Mouse (Mus musculus) Patski (cell line): Measurements from ENCODE around the gene Ntm. TPM values are rescaled to one million over a fixed set of nuclear protein-coding genes. Genes with fewer than 3 reads are reported as not detected.

ENCODE experiments used
- ATAC-seq: fragments of 100-300 bp; one replicate; pipeline ENCODE4 v1.8.0; 2021
- CTCF ChIA-PET: fragments of 350-600 bp; sonication (Branson Sonifier 250); formaldehyde crosslinking; loops from one replicate; lab custom pipeline; 2022; ENCODE audit warnings: inconsistent platforms; lab: Charles Lee
- POLR2A ChIA-PET: fragments of 350-600 bp; sonication (Branson Sonifier 250); formaldehyde crosslinking; loops from one replicate; lab custom pipeline; 2022; ENCODE audit warnings: antibody characterized with exemption, inconsistent platforms; lab: Charles Lee
- DNase-seq: peaks from one replicate; pipeline ENCODE4 v3.0.0-alpha.2; 2011; ENCODE audit warnings: low read depth, low spot score
- H3K27me3 ChIP-seq: fragments of 371-371 bp; one replicate; pipeline ENCODE4 v1.5.1; 2021
- CTCF ChIP-seq: fragments of 100-300 bp; IDR thresholded peaks from one replicate; pipeline ENCODE4 v1.5.1; 2021
- in situ Hi-C: fragments of 300-500 bp; cut with MboI; formaldehyde crosslinking; loops from 3 replicates; pipeline ENCODE4 v1.11.1; 2018; ENCODE audit warnings: low pct_unique_long_range_greater_than_20kb, mixed read lengths
- polyA plus RNA-seq: library from polyadenylated mRNA; unstranded; gene quantifications from one replicate; pipeline ENCODE4 v1.2.3, GENCODE M21; 2021

Gene Ntm
- polyA plus RNA-seq, 1 experiment from 2014 or later = 13.4 TPM

DNA sequence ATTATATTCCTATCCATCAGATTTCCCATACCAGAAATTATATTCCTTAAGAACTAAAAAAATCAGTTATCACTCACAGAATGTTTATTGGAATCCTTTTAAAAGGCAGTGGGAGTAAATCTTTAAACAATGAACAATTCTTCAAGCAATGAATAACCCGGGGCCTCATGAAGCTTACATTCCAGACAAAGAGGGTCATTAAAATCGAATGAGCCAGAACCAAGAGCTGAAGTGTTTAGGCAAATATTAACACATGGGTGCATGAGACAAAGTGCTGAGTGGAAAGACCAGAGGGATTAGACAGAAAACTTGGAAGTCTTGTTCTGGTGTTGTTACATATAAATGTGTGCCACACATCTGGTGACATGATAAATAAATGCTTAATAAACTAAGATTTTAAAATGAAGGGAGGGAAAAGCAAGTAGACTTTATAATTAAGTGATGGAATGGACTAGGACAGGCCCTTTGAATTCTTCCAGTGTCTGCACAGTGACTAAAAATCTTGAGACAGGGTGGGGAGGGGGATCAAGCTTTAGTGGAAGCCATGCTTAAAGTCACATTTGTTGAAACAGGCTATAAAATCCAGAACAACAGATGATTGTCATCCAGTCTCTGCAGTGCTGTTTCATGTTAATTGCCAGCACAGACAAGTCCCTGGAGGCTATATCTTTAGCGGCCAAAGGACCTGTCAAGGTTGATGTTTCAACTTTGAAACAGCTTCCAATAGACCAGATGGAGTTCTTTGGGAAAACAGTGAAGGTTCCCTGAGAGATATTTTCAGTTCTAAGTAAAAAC is 630.4 kb downstream of the Ntm start:
- H3K27me3 ChIP-seq = no peaks in the 10 kb centered on the region
- ChIA-PET CTCF (interaction anchor here (0.6 to 1.8 kb wide), 5 partner anchors 15 to 89 kb away, joined by 3 to 8 read pairs (median 3); no protein-coding TSS in a partner anchor), POLR2A (interaction anchor here (0.6 kb wide), 1 partner anchor 551 kb away, joined by 5 read pairs; no protein-coding TSS in a partner anchor)
- TF ChIP-seq CTCF = no peak
- ATAC-seq (peak; percentile 79), DNase-seq (peak; percentile 72)
- in situ Hi-C loops = loop anchor here (5.0 kb wide), 1 partner anchor 75 kb away; no protein-coding TSS in a partner anchor

DNA sequence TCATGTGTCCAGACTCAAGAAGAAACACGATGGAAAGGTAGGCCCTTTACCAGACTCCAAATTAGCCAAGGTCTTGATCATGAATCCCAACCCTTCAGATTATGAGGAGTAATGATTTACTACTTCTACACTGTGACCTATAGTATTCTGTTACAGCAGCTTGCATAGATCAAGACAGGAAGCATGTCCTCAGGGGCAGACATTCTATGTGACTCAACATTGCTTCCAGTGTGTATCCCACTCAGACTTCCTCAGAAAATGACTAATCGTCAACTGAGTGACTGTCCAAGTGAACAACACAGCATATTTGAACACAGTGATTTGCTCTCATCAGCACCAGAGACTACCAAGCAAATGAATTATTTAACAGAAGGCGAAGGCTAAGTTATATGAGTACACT is 632.5 kb downstream of the Ntm start:
- in situ Hi-C loops = loop anchor here (5.0 kb wide), 1 partner anchor 77 kb away; no protein-coding TSS in a partner anchor
- TF ChIP-seq CTCF = no peak
- DNase-seq = peak; percentile 47
- ChIA-PET POLR2A (no interaction called here), CTCF (interaction anchor here (1.0 to 1.8 kb wide), 2 partner anchors 11 to 81 kb away, joined by 3 to 8 read pairs; no protein-coding TSS in a partner anchor)
- ATAC-seq = peak; percentile 66
- no peaks in the 10 kb centered on the region for H3K27me3 ChIP-seq

DNA sequence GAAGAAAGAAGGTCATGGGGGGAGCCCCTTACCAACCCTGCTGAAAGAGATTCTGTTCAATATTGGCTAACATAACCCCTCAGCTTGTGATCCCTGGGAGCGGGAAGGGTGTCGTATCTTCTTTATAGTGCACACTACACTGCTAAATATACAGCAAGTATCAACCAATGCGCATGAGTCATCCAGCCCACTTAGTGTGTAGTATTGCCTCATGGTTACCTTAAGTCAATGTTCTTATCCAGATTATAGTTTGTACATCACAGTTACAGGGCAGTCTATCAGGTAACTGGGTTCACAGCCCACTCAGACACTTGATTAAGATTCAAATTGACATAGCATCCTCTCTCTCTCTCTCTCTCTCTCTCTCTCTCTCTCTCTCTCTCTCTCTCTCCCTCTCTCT is 636.7 kb downstream of the Ntm start:
- H3K27me3 ChIP-seq = no peaks in the 10 kb centered on the region
- no peak for TF ChIP-seq CTCF
- in situ Hi-C loops = no loop called here
- DNase-seq (no peak), ATAC-seq (no peak)
- POLR2A ChIA-PET = interaction anchor here (0.7 kb wide), 1 partner anchor 39 kb away, joined by 3 read pairs; no protein-coding TSS in a partner anchor
- CTCF ChIA-PET = interaction anchor here (1.2 to 1.4 kb wide), 2 partner anchors 9 to 17 kb away, joined by 4 to 6 read pairs; no protein-coding TSS in a partner anchor

DNA sequence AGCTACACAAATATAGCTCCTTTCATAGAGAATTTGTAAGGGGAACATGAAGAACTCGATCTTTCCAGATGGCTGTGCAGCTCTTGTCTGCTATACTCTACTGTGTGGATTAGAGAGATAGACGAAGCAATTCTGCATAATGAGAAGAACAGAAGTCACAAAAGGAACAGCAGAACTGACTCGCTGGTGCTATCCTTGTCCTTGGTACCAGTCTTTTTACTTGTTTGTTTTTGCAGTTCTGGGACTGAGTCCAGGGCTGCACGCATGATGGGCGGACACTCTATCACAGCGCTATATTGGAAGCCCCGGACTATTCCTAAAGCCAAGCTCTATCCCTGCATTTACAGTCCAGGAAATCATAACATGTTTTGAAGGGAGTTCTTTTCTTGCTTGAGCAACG is 637.8 kb downstream of the Ntm start:
- POLR2A ChIA-PET = no interaction called here
- no peak for TF ChIP-seq CTCF
- no peak for DNase-seq
- ATAC-seq = peak; percentile 54
- CTCF ChIA-PET = interaction anchor here (1.4 kb wide), 1 partner anchor 18 kb away, joined by 6 read pairs; no protein-coding TSS in a partner anchor
- in situ Hi-C loops = no loop called here
- no peaks in the 10 kb centered on the region for H3K27me3 ChIP-seq

DNA sequence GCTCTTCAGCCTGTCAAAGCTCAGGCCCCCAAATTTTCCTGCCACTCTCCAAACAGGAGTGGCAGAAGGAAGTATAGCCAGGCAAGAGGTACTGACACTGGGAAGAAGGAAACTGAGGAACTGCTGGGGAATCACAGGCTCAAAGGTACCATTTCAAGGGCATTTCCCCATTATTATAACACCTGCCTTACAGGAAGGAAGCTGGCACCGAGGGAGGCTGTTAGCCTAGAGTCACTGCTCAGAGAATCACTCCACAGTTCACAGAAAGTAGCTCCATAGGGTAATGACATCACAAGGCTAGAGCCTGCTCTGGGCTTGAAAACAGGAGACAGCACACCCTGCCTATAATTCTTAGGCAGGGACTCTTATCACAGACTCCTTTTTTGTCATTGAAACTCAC is 643.7 kb downstream of the Ntm start:
- H3K27me3 ChIP-seq = no peaks in the 10 kb centered on the region
- in situ Hi-C loops = no loop called here
- ATAC-seq (no peak), DNase-seq (no peak)
- no peak for TF ChIP-seq CTCF
- ChIA-PET POLR2A (no interaction called here), CTCF (interaction anchor here (1.2 to 1.5 kb wide), 2 partner anchors 11 to 28 kb away, joined by 3 read pairs; no protein-coding TSS in a partner anchor)

DNA sequence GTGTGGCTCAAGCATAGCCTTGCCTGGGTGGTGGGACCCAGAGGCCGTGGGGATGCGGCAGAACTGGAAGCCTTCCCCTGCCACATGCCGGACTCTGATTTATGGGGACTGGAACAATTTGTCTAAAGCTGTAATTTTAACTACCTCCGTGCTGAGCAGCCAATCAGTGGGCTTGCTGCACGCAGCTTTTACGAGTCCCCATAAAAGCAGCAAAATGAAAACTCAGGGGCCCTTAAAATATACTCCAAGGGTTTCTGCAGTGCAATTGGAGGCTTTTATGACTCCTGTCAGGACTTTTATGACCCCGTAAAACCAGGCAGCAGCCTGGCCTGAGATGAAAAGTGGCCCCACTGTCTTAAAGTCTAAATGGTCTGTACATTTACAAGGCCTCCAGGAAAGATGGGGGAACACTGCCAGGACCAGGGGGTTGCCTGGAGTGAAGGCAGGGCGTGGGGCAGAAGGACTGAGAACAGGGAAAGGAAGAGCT is 644.2 kb downstream of the Ntm start:
- DNase-seq (no peak), ATAC-seq (no peak)
- CTCF ChIA-PET = interaction anchor here (1.2 to 1.5 kb wide), 3 partner anchors 11 to 28 kb away, joined by 3 read pairs; no protein-coding TSS in a partner anchor
- POLR2A ChIA-PET = no interaction called here
- H3K27me3 ChIP-seq = no peaks in the 10 kb centered on the region
- in situ Hi-C loops = no loop called here
- TF ChIP-seq CTCF = no peak

DNA sequence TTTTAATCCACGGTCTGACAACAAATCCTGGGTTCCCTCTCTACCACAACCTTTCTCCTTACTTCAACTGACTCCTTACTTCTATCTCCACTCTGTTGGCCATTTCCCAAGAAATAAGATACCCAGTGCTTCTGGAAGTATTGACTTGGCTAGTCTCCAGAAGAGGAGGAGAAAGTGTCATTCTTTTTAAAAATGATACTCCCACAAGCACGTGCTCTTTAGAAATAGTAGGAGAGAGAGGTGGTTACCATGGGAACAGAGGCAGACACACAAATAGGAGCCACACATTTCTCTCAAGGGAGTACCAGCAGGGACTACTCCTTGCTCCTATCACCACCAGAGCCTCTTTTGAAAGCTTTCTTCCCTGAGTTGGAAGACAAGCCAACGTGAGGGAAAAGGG is 645.3 kb downstream of the Ntm start:
- in situ Hi-C loops = no loop called here
- ATAC-seq = peak; percentile 53

DNA sequence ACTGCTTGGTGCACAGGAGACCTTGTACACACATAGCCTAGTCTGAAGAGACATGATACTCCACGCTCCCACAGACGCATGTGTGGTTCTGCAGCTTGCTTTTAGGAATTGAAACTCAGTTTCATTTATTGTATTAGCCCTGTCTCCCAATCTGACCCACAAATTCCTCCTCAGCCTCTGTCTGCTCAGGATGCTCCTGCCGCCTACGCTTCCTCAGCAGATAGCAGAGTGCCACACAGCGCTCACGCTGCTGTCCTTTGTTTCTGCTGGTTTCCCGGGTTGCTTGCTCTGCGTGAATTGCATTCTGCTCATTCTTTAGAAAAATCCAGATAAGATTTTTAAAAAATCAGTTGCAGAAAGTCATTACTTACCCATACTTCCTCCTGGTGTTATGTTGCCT is 647.1 kb downstream of the Ntm start:
- DNase-seq (no peak), ATAC-seq (no peak)
- in situ Hi-C loops = no loop called here
- H3K27me3 ChIP-seq = no peaks in the 10 kb centered on the region
- ChIA-PET POLR2A (no interaction called here), CTCF (no interaction called here)
- TF ChIP-seq CTCF = no peak

More for the DNA sequence above, 645.3 kb downstream of the Ntm start:
- TF ChIP-seq CTCF = no peak
- DNase-seq = peak; percentile 30
- ChIA-PET POLR2A (no interaction called here), CTCF (interaction anchor here (0.9 to 1.4 kb wide), 2 partner anchors 14 to 66 kb away, joined by 3 read pairs; no protein-coding TSS in a partner anchor)
- no peaks in the 10 kb centered on the region for H3K27me3 ChIP-seq

DNA sequence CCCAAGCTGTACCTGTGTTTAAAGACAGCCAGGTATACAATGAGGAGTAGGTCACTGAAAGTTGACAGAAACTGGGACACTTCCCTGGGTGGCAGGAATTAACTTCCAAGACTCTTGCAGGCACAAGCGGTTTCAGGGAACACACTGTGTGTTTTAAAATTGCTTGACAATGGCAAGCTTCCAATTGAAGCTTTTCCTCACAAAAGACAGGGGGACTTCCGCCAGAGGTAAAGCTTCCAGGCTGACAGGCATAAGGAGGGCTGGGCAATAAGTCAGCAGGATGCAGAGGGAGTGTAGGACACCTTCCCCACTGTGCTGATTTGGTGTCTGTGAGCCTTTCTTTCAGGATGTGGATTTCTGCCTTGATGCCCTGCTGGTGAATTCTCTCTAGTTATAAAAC is 656.0 kb downstream of the Ntm start:
- POLR2A ChIA-PET = no interaction called here
- CTCF ChIA-PET = interaction anchor here (1.1 kb wide), 1 partner anchor 21 kb away, joined by 3 read pairs; no protein-coding TSS in a partner anchor
- ATAC-seq = no peak
- DNase-seq = no peak
- in situ Hi-C loops = no loop called here
- peaks cover 5% of the 10 kb centered on the region for H3K27me3 ChIP-seq
- TF ChIP-seq CTCF = no peak

DNA sequence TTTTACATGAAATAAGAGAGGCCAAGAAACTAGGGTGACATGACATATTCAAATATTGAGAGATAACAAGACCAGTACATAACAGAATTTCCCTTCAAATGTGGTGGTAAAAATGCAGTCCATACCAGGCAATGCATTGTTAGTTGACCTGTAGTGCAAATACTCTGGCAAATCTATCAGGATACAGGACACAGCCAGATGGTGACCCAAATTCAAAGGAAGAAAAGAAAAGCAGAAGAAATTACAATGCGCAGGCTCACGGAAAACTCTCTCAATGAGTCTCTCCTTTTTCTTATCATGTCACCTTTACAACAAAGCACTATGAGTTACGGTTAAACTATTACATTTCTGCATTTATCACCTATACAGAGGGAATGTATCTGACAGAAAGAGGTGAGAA is 664.6 kb downstream of the Ntm start:
- TF ChIP-seq CTCF = no peak
- H3K27me3 ChIP-seq = peaks cover 4% of the 10 kb centered on the region
- in situ Hi-C loops = no loop called here
- POLR2A ChIA-PET = interaction anchor here (0.5 kb wide), 1 partner anchor 14 kb away, joined by 3 read pairs; no protein-coding TSS in a partner anchor
- no peak for DNase-seq
- CTCF ChIA-PET = no interaction called here
- no peak for ATAC-seq

DNA sequence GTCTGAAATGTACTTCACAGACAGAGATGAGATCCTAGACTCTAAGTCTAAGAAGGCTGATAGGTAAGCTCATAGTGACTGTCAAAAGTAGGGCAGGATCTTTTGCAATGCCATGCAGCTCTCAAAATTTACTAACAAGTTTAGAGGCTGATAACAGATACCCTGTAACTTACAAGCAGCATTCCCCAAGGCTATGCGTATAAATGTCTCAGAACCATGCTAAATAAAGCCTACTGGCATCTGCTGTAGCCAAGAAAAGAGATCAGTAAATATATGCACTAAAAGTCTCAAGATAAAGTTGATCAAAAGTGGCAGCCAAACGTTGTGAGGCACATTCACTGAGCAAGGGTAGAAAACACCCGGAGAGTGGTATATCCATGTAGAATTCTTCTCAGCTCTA is 666.2 kb downstream of the Ntm start:
- CTCF ChIA-PET = interaction anchor here (0.5 to 1.1 kb wide), 3 partner anchors 12 to 703 kb away, joined by 3 read pairs; no protein-coding TSS in a partner anchor
- peaks cover 4% of the 10 kb centered on the region for H3K27me3 ChIP-seq
- DNase-seq (no peak), ATAC-seq (no peak)
- in situ Hi-C loops = no loop called here
- TF ChIP-seq CTCF = no peak
- POLR2A ChIA-PET = no interaction called here
